9 mouse cellular contexts compared by ENCODE assay signal in genomic region chr11:55098189-55098915, GRCm38 (mm10). TPM values are rescaled to one million over a fixed set of nuclear protein-coding genes. Genes with fewer than 3 reads are reported as not detected.
DNase-seq lines count a peak whose midpoint lies in the region; ATAC-seq lines count a peak whose summit lies in the region.
"Had no signal": no experiment of that assay in that cellular context is flagged by ENCODE, and none has a peak within 500 bp of the region (broad histone marks: within the 10 kb centered on the region; RNA-seq: fewer than 3 reads in every experiment).

No protein-coding gene starts in this region.

- H3K27me3 ChIP-seq in erythroblast, embryonic 14.5 days (ENCODE audit: control insufficient read depth) = peaks cover 7% of the 10 kb centered on the region
- no peaks in the 10 kb centered on the region for H3K27me3 ChIP-seq in forebrain, embryonic 12.5 days
- H3K27me3 ChIP-seq in liver, embryonic 15.5 days = peaks cover 9% of the 10 kb centered on the region; the same call in 1 of the 2 replicates

- H3K9me3 ChIP-seq in erythroblast, embryonic 14.5 days (ENCODE audit: control insufficient read depth, low read length) = no peaks in the 10 kb centered on the region; the same call in 1 of the 2 replicates
- no peaks in the 10 kb centered on the region for H3K9me3 ChIP-seq in forebrain, embryonic 12.5 days
- no peaks in the 10 kb centered on the region for H3K9me3 ChIP-seq in liver, embryonic 15.5 days (replicated peaks)

- no peak for ATAC-seq in erythroblast, adult 5-6 weeks (replicated peaks; ENCODE audit: low FRiP score, poor library complexity, severe bottlenecking)
- no peak for ATAC-seq in forebrain, embryonic 12.5 days (ENCODE audit: low FRiP score)
- no peak; the same call in 1 of the 2 replicates for ATAC-seq in liver, embryonic 15.5 days (ENCODE audit: insufficient read depth)
- ATAC-seq in inflammation-experienced regulatory T-cells, adult 6 months = no peak

- 14% methylated on average over 24 of the region's 24 CpGs for WGBS in forebrain, embryonic 12.5 days
- 14% methylated on average over 24 of the region's 24 CpGs for WGBS in liver, embryonic 15.5 days (ENCODE audit: insufficient replicate concordance)

- H3K36me3 ChIP-seq in erythroblast, embryonic 14.5 days (ENCODE audit: control insufficient read depth) = no peaks in the 10 kb centered on the region
- no peaks in the 10 kb centered on the region for H3K36me3 ChIP-seq in forebrain, embryonic 12.5 days (replicated peaks)
- no peaks in the 10 kb centered on the region for H3K36me3 ChIP-seq in liver, embryonic 15.5 days (replicated peaks)
- H3K36me3 ChIP-seq: G1E had no signal

- H3K4me1 ChIP-seq in erythroblast, embryonic 14.5 days (ENCODE audit: control insufficient read depth) = peaks cover 16% of the 10 kb centered on the region
- peaks cover 21% of the 10 kb centered on the region for H3K4me1 ChIP-seq in forebrain, embryonic 12.5 days
- peaks cover 26% of the 10 kb centered on the region for H3K4me1 ChIP-seq in liver, embryonic 15.5 days (replicated peaks)

- H3K9ac ChIP-seq in forebrain, embryonic 12.5 days = peak overlapping the region; percentile 52
- H3K9ac ChIP-seq in liver, embryonic 15.5 days = peak overlapping the region; percentile 9; the same call in 1 of the 2 replicates

- peak; percentile 25 for DNase-seq in 416B (ENCODE audit: low read depth)
- DNase-seq in adrenal gland, adult 8-10 months = no peak
- no peak for DNase-seq in cerebellum, postnatal 4 days (ENCODE audit: low spot score in 2 of 2)

- peak overlapping the region; percentile 58 for H3K4me3 ChIP-seq in erythroblast, embryonic 14.5 days (replicated peaks)
- H3K4me3 ChIP-seq in forebrain, embryonic 12.5 days (replicated peaks) = peak overlapping the region; percentile 51
- H3K4me3 ChIP-seq in liver, embryonic 15.5 days (replicated peaks) = peak overlapping the region; percentile 52

- peak overlapping the region; percentile 56 for H3K4me2 ChIP-seq in forebrain, embryonic 12.5 days
- H3K4me2 ChIP-seq in liver, embryonic 15.5 days = peak overlapping the region; percentile 69

- peak overlapping the region; percentile 44; the same call in 1 of the 2 replicates for H3K27ac ChIP-seq in forebrain, embryonic 12.5 days
- peak overlapping the region; percentile 21 for H3K27ac ChIP-seq in liver, embryonic 15.5 days (replicated peaks)

RNA-seq across cellular contexts. Expression of gene Gm2a, which starts 0.4 kb away (rescaled TPM):
- polyA plus RNA-seq in erythroblast, embryonic 14.5 days (2012) = 0.05 and 0.12 TPM in 2 replicates
- 23.4 and 24.7 TPM in 2 replicates for total RNA-seq in erythroblast, adult 5-6 weeks (2015; ENCODE audit: low replicate concordance)
- total RNA-seq in erythroblast, adult 5-6 weeks (2017; ENCODE audit: low replicate concordance) = 13.7 and 17.2 TPM in 2 replicates
- 10.6 and 11.5 TPM in 2 replicates for polyA plus RNA-seq in forebrain, embryonic 12.5 days (2016; fragmentation: Nextera tagmentation; extraction: Ambion mirVana)
- 22.4 and 26.8 TPM in 2 replicates for polyA plus RNA-seq in liver, embryonic 15.5 days (2015; fragmentation: Nextera tagmentation; extraction: Ambion mirVana)
- polyA plus RNA-seq in inflammation-experienced regulatory T-cells, adult 6 months (2017; shearing (Covaris generic)) = 100 to 1,000 TPM; 118 to 154 (median 154) TPM
- 100 to 1,000 TPM; 254 to 285 (median 274) TPM for total RNA-seq in adrenal gland, adult 8-10 months (2022)
- polyA plus RNA-seq: G1E had no signal

RNA-seq across cellular contexts. Expression of gene Ccdc69, which starts 20.4 kb away (rescaled TPM):
- not detected in 2 replicates for polyA plus RNA-seq in erythroblast, embryonic 14.5 days (2012)
- 3.1 and 6.7 TPM in 2 replicates for total RNA-seq in erythroblast, adult 5-6 weeks (2015; ENCODE audit: low replicate concordance)
- 6.0 and 6.6 TPM in 2 replicates for total RNA-seq in erythroblast, adult 5-6 weeks (2017; ENCODE audit: low replicate concordance)
- 0.13 and 0.42 TPM in 2 replicates for polyA plus RNA-seq in forebrain, embryonic 12.5 days (2016; fragmentation: Nextera tagmentation; extraction: Ambion mirVana)
- 1.3 and 1.4 TPM in 2 replicates for polyA plus RNA-seq in liver, embryonic 15.5 days (2015; fragmentation: Nextera tagmentation; extraction: Ambion mirVana)
- polyA plus RNA-seq in inflammation-experienced regulatory T-cells, adult 6 months (2017; shearing (Covaris generic)) = 10 to 100 TPM; 75.5 to 92.6 (median 81.1) TPM
- total RNA-seq in adrenal gland, adult 8-10 months (2022) = 1 to 10 TPM; 3.9 to 7.5 (median 4.5) TPM
- total RNA-seq: G1E had no signal
- polyA plus RNA-seq: G1E had no signal

RNA-seq across cellular contexts. Expression of gene Slc36a3, which starts 53.2 kb away (rescaled TPM):
- not detected in 2 replicates for polyA plus RNA-seq in erythroblast, embryonic 14.5 days (2012)
- total RNA-seq in erythroblast, adult 5-6 weeks (2015; ENCODE audit: low replicate concordance) = not detected in 2 replicates
- total RNA-seq in erythroblast, adult 5-6 weeks (2017; ENCODE audit: low replicate concordance) = not detected in 2 replicates
- not detected in 2 replicates for polyA plus RNA-seq in forebrain, embryonic 12.5 days (2016; fragmentation: Nextera tagmentation; extraction: Ambion mirVana)
- polyA plus RNA-seq in liver, embryonic 15.5 days (2015; fragmentation: Nextera tagmentation; extraction: Ambion mirVana) = not detected in 2 replicates
- under 1 TPM; 0.31 to 0.98 (median 0.54) TPM for polyA plus RNA-seq in inflammation-experienced regulatory T-cells, adult 6 months (2017; shearing (Covaris generic))
- not detected for total RNA-seq in adrenal gland, adult 8-10 months (2022)
- polyA plus RNA-seq: G1E had no signal

Comparison
In these comparisons a context has a peak if more than half of its experiments do, and no peak if none do; other contexts are left out.
1. RNA of gene Gm2a, which starts 0.4 kb away (polyA plus RNA-seq): 118 to 154 TPM in inflammation-experienced regulatory T-cells, adult 6 months, 22.4 to 26.8 TPM in liver, embryonic 15.5 days and 10.6 to 11.5 TPM in forebrain, embryonic 12.5 days; 0.05 to 0.12 TPM in erythroblast, embryonic 14.5 days; every median in the first group is over 10 times any median in the second.
2. RNA of gene Ccdc69, which starts 20.4 kb away (polyA plus RNA-seq): 75.5 to 92.6 TPM in inflammation-experienced regulatory T-cells, adult 6 months; 1.3 to 1.4 TPM in liver, embryonic 15.5 days, 0.13 to 0.42 TPM in forebrain, embryonic 12.5 days and not detected in erythroblast, embryonic 14.5 days; every median in the first group is over 10 times any median in the second.
3. Peak in every context shown above with its lines, with median percentiles within 50 percentile points of each other: H3K4me3 ChIP-seq.